Mouse (Mus musculus): ENCODE measurements around the gene Mas1.

- TF ChIP-seq POLR2A (IDR thresholded peaks at IDR 0.05; ENCODE audit: insufficient read depth, low read depth, low read length) (no peak), CTCF (IDR thresholded peaks at IDR 0.05; ENCODE audit: insufficient read depth, low read depth, low read length) (no peak)
Measured at GRCm38 (mm10) chr17:12847736-12848135, 20.2 kb downstream of the Mas1 start.
